1 mouse cellular context compared by ENCODE assay signal in genomic region chr9:56418738-56419239, GRCm38 (mm10).
A peak's percentile ranks its signal among the peaks of the same experiment; 100 is the strongest.
TF ChIP-seq lines count a peak whose summit lies in the region.

No protein-coding gene starts in this region.

TF ChIP-seq in MEL, 35 proteins besides CTCF, POLR2A, EP300 and RAD21 (continued from another document):
- TF ChIP-seq POLR2AphosphoS5 (IDR thresholded peaks at IDR 0.05; ENCODE audit: borderline replicate concordance, low read depth, low read length), result peak; percentile 38; the same call in 1 of the 2 replicates
- peak; percentile 47; the same call in 1 of the 2 replicates for TF ChIP-seq GATA1 (IDR thresholded peaks at IDR 0.05; ENCODE audit: low read depth, low read length)
- TF ChIP-seq MYC (IDR thresholded peaks at IDR 0.05; ENCODE audit: low read depth, low read length), result peak; percentile 33
- TF ChIP-seq TBP (IDR thresholded peaks at IDR 0.05; ENCODE audit: low read depth, low read length), result peak; percentile 81; the same call in 1 of the 2 replicates
- TF ChIP-seq MEF2A (IDR thresholded peaks at IDR 0.05; ENCODE audit: extremely low read depth, insufficient replicate concordance, low read depth, low read length, poor library complexity, severe bottlenecking), result no peak
- TF ChIP-seq TCF12 (IDR thresholded peaks at IDR 0.05; ENCODE audit: low read depth, low read length), result peak; percentile 64
- TF ChIP-seq ETS1 (IDR thresholded peaks at IDR 0.05; ENCODE audit: low read depth, low read length), result peak; percentile 90
- no peak for TF ChIP-seq E2F4 (IDR thresholded peaks at IDR 0.05; ENCODE audit: borderline replicate concordance, low read depth, low read length)
- TF ChIP-seq MXI1 (IDR thresholded peaks at IDR 0.05; ENCODE audit: low read depth, low read length), result no peak; the same call in 1 of the 2 replicates
